Mouse (Mus musculus) embryo, embryonic 10 days (tissue): ENCODE measurements around the gene Gatb.

Source experiments
- DNase-seq: peaks from one replicate; pipeline ENCODE4 v3.0.0-alpha.2; 2015; ENCODE audit warnings: low spot score

Gene Gatb

GRCm38 (mm10) chr3:85659681-85660080, 85.8 kb downstream of the Gatb start:
- no peak for DNase-seq

GRCm38 (mm10) chr3:85661926-85662813, 88.3 kb downstream of the Gatb start:
- no peak for DNase-seq

GRCm38 (mm10) chr3:85663826-85664225, 89.9 kb downstream of the Gatb start:
- no peak for DNase-seq

GRCm38 (mm10) chr3:85664591-85665171, 90.8 kb downstream of the Gatb start:
- DNase-seq = no peak

- DNase-seq = no peak
Measured at GRCm38 (mm10) chr3:85666166-85666565, 92.2 kb downstream of the Gatb start.

GRCm38 (mm10) chr3:85666736-85667135, 92.8 kb downstream of the Gatb start:
- DNase-seq = no peak

- no peak for DNase-seq
Measured at GRCm38 (mm10) chr3:85667683-85668082, 93.8 kb downstream of the Gatb start.

GRCm38 (mm10) chr3:85669844-85670243, 95.9 kb downstream of the Gatb start:
- DNase-seq = no peak

GRCm38 (mm10) chr3:85677133-85677532, 103.2 kb downstream of the Gatb start:
- DNase-seq = no peak

GRCm38 (mm10) chr3:85677952-85678351, 104.0 kb downstream of the Gatb start:
- no peak for DNase-seq

GRCm38 (mm10) chr3:85679312-85679933, 105.5 kb downstream of the Gatb start:
- DNase-seq = no peak

- no peak for DNase-seq
Measured at GRCm38 (mm10) chr3:85679960-85680359, 106.0 kb downstream of the Gatb start.

- DNase-seq = no peak
Measured at GRCm38 (mm10) chr3:85681136-85681535, 107.2 kb downstream of the Gatb start.

GRCm38 (mm10) chr3:85683618-85684017, 109.7 kb downstream of the Gatb start:
- DNase-seq = no peak

- no peak for DNase-seq
Measured at GRCm38 (mm10) chr3:85685271-85685670, 111.4 kb downstream of the Gatb start.

GRCm38 (mm10) chr3:85688341-85688740, 114.4 kb downstream of the Gatb start:
- no peak for DNase-seq

- no peak for DNase-seq
Measured at GRCm38 (mm10) chr3:85691134-85691533, 117.2 kb downstream of the Gatb start.

GRCm38 (mm10) chr3:85693013-85693412, 119.1 kb downstream of the Gatb start:
- DNase-seq = no peak

GRCm38 (mm10) chr3:85695056-85695455, 121.1 kb downstream of the Gatb start:
- DNase-seq = no peak

GRCm38 (mm10) chr3:85698496-85698895, 124.6 kb downstream of the Gatb start:
- DNase-seq = no peak

GRCm38 (mm10) chr3:85703141-85703882, 129.4 kb downstream of the Gatb start:
- no peak for DNase-seq
